Mouse (Mus musculus) embryo, embryonic 10 days (tissue): Measurements from ENCODE around the gene Palld.
A peak's percentile ranks its signal among the peaks of the same experiment; 100 is the strongest.

ENCODE experiments used
- DNase-seq: peaks from one replicate; pipeline ENCODE4 v3.0.0-alpha.2; 2015; ENCODE audit warnings: low spot score

Gene Palld

DNA sequence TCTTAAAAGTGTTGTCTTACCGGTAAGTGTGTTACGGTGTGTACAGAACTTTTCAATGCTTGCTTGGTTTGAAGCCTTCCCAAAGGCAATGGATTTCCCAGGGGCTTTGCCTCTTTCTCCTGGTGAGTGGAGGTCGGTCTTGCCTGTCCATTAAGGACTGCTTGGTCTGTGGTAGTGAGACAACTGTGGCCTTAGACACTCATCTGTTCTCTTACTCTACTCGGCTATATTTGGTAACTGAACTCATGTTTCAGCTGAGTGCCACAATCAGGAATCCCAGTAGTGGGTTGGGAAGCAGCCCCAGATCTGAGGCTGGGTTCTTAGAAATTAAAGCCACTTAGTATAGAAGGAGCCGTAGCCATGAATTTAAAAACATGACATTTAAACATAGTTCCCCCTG lies at the start of gene Palld:
Gene Palld (minus strand): TSS at position 170 of the 400 bp plus-strand sequence.
- DNase-seq: no peak

DNA sequence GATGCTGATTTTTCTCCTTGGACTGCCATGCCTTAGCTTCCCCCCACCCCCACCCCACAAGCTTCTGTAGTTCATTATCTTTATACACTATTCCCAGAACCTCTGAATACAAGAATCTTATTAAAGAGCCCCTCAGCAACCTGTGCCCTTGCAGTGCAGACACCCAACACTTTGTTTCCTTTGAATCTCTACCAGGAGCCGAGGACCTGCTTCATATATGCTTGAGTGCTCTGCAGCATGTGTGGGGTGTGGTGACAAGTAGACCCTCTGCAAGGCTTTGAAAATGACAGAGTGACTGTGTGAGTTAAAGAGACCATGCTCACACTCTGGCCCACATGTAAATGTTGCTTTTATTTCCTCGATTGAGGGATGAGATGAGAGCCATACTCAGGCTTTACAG lies 35.1 kb upstream of the Palld start:
- DNase-seq: no peak

DNA sequence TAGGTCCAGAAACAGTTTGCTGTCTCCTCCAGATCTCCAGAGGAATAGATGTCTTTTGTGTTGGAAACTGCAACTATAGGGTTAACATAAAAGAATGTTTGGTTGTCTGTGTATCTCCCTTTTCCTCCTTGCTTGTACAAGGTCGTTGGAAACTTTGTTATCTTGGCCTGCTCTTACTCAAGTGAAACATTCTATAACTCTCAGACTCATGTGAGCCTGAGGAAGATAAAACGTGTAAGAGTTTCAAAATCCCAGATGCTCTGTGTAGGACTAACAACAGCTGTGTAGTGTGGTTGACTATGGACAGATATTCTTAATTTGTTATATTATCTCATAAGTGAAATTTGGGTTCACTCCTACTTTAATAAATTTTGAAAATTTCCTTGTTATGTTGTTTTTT lies 30.8 kb upstream of the Palld start:
- no peak for DNase-seq

DNA sequence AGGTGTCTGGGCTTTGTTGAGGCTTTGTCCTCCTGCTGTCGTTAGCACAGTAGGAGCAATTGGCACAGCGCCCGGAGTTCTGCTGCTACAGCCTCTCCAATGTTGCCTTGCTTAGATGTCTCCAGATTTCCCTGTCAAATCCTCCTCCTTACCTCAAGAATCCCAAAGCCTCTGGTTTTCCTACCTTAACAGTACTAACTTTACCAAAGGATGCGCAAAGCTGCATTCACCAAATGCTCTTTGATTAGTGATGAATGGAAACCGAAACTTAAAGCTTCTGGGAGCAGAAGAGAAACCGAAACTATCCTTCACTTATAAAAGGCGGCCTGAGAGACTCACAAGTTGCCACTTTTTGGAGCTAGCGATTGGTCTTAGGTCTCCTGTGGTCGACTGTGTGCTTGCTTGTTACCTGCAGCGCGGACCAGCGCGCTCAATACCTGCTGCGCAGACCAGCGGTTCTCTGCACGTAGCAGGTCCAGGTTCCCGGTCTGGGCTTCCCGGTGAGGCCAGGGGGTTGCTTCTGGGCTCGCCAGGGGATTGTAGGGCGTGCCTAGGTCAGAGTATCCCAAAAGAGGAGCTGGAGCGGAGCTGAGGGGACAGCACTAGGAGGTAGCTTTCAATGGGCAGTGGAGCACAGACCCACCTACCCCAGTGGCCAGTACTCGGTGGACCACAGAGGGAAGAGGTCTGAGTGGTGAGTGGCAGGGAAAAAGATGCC lies 25.4 kb upstream of the Palld start, which contains the start of gene Ddx60:
Gene Ddx60 (plus strand): TSS at position 311 of the 718 bp plus-strand sequence.
- DNase-seq: no peak

DNA sequence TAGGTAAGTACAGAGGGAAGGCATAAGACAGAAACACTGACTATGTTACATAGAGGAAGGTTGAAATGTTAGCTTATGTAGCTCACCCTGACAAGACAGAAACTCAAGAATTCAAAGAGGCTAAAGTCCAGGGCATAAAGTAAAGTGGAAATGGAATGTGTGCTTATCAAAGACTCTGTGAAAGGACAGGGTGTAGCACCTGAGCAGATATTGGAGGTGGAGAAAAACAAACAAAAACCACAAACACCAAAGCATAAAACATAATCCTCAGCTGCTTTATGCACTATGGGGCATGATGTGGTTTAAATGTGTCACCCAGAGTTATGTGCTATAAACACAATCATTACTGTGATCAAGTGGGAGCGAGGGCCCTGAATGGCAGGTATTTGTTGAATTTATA lies 22.0 kb upstream of the Palld start:
- DNase-seq: no peak

DNA sequence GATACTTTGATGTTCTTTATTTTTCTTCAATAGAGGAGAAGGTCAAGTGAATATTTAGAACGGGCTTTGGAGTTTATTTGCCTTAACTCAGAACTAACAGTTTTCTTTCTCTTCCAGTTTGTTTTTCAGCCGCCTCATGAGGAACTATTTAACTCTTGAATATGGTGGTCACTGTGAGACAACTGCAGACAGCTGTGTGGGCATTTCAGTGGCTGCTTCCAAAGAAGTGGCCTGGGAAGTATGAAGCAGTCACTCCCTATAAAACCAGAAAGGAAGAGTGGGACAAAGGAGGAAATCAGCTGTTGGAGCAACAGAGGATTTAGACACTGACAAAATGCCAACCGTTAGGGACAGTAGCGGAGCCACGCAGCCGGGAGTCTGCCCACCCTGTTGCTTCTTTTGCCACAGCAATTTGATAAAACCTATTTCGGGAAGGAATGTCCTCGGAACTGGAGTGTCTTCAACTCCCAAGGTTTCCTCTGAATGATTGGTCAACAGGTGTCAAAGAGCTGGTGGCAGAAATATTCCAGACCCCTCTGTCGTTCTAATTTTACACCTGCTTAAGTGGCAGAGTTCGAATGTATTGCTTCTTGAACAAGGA lies 19.1 kb upstream of the Palld start:
- no peak for DNase-seq

DNA sequence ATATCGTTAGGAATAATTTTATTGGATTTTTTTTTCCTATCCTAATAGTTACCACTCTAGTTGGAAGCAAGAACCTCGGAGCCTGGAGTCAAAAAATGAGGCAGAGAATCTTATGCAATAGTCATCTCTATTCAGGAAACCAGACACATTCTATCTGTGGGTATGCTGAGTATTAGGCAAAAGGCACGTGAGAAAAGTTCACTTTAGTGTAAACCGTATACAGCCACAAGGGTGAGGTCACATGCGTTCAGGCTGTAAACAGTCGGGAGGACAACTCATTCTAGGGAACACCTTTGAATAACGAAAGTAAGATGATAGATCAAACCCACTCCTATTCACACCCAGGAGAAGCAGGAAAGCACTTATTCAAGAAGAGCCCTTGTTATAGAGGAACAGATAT lies 17.9 kb upstream of the Palld start:
- no peak for DNase-seq

DNA sequence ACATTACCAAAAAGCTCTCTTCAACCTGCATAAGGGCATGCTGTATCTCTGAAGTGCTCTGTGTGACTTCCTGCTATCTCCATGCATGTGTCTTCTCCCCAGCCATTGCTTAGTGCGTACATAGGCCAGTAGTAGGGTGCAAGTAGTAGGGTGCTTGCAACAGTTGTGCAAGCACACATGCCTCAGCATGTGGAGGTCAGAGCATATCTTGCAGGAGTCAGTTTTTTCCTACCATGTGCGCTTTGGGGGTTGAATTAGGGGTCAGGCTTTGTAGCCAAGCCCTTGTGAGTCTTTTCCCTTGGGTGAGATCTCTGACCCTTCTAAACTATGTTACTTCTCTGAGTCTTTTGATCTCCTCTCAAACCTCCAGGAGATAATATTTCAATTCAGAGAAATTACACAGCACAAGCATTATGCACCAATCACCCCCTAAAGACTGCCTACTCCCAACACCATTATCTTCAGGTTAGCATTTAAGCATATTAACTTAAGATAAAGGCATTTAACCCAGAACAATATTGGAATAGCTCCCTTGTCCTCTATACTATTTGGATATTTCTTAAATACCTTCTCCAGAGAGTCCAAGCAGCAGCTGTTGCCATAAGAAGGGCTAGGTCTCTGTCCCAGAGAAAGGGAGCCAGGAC lies 16.8 kb upstream of the Palld start:
- DNase-seq: no peak

DNA sequence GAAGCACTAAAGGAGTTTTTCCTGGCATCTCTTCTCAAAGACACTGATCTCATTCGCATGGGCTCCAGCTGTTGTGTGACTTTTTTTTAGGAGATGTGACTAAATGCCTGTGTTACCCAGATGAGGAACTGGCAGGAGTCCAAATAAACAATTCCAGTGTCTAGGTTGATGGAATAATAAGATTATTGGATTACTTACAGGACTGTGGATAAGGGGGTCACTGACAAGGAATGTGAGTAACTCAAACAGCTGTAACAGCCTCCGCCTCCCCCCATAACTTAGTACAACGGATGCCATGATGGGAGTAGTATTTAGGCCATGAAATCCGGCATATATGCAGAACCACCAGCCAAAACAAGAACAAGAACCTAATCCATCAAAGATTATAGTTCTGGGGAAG lies 14.8 kb upstream of the Palld start:
- DNase-seq: no peak

DNA sequence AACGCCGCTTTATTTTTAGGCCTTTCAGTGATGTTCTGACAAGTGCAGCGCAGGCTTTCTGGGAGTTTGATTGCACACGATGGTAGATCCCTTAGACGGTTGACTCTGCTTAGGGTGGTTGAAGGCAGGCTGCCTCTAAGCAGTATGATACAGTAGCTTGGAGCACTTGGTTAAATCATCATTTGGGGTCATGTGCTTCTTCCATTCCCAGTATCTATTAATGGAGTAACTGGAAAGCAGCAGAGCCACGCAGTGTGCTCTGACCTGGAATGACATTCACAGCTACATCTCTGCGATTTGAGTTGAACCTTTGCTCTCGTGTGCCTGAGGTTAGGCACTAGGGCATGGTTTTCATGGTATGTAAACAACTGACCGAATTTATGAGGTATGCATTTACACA lies 11.5 kb upstream of the Palld start:
- no peak for DNase-seq

DNA sequence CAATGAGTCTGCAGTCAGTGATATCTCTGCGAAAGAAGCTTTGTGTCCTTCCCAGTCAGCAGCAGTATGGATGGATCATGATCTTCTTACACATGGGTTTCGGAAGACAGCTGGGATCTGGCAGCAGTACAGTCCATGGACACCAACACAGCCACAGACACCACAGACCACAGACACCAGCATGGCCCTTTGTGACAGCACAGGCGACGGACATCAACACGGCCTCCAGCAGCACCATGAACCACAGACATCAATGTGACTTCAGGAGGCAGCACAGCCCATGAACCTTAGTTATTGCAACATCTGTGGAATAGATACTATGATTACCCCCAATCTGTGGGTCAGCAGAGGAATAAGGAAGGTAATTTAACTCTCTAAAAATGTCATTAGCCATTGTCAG lies 10.3 kb upstream of the Palld start:
- DNase-seq: no peak

DNA sequence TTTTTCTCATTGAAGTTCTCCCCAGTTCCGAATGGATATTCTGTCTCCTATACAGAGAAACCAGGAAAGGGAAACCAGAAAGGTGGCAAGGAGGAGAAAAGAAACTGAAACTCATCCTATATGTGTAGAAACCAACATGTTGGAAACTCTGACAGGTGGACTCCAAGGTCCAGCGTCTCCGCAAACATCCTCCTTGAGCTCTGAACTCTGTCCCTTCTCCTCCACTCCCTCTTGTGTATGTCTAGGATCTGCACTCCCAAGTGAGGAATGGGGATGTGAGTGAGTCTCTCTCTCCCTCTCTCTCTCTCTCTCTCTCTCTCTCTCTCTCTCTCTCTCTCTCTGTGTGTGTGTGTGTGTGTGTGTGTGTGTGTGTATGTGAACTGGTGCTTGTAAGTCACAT lies 6.8 kb upstream of the Palld start:
- DNase-seq: no peak

DNA sequence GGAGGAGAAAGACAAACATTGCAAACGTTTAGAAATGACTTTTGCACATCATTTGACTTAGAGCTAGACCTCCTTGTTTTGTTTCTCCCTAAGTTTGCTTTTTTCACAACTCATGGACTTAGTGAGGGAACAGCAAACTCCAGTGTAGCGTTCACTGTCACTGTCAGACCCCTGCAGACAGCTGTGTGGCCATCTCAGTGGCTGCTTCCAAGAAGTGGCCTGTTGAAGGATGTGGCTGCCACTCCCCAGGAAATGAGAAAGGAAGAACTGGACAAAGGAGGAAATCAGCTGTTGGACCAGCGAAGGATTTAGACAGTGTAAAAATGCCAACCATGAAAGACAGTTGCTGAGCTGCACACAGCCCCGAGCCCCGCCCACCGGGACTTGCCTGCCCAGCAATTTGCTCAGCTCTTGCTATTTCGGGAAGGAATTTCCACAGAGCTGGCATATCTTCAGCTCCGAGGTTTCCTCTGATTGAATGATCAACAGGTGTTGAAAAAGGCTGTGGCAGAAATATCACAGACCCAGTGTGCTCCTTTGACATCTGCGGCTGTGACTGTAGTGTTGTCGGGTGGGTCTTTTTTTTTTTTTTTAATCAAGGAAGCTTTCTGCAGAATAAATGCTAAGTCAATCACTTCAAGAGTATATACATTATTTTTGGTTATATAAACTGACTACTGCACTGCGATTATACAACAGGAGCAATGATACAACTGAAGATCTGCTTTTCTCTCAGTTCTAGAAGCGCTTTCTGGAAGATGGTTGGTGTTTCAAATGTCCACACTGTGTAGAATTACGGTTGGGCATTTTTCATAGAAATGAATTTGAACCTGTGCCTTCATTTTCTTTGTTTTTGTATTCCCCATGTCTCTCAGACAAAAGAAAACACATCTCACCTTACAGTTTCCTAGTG lies 6.1 kb upstream of the Palld start:
- peak; percentile 42 for DNase-seq

DNA sequence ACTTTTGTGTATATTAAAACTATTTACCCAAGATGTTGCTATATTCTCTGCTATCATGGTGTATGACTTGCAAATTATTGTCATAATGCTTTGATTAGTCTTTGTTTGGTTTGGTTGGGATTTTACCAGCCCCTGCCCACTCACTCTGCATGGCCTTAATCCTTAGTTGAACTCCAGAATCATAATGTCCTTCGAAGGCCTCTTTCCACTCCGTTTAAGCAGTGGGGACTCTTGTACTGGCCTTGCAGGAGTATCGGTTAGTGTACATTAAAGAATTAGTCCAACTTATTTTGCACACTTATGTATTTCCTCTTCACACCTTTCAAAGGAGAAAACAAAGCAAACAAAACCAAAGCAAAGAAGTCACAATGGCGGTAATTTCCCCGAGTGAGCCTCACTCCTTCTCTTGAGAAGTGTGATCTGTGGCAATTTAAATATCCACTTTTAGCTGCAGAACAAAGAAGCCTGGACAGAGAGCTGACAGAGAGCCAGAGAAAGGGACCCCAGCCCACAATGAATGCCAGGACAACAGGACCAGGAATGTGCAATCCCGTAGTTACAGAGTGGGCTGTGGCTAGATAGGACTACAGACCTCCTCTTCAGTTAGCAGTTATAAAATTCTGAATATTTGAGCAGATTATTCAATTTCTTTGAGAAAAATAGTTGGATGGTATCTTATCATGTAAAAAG lies 1.3 kb downstream of the Palld start:
- peak; percentile 30 for DNase-seq

DNA sequence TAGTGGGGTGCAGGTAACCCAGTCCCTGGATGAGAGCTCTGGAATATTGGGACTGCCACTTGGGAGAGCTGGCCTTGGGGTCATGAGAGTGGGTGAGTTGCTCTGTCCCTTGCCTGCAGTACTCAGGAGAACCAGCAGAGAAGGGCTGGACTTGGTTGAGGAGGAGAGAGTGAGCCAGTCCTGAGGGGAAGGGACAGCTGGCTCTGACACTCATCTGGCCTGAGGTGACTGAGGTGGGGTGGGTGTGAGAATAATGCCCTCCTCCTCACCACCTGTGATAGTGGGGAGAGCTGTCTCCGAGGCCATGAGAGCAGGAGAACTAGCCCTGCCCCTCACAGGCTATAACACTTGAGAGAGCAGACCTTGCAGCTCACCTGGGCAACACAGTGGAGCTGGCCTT lies 5.1 kb downstream of the Palld start:
- DNase-seq: no peak

DNA sequence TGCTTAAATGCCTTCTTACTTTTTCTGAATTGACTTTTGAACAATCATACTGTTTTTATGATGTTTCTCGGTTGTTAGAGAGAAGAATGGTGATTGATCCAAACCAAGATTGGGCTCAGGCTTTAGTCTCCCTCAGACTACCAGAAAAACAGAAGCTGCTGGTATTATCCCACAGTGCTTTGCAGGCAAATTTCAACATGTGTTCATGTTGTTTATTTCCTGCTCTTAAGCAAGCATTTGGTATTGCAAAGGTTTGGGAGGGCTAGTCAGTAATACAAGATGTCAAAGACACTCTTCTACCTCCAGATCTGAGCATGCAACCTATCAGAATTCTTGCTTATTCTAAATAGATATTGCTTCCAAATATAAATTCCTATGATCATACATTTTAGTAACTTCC lies 5.7 kb downstream of the Palld start:
- DNase-seq: no peak

DNA sequence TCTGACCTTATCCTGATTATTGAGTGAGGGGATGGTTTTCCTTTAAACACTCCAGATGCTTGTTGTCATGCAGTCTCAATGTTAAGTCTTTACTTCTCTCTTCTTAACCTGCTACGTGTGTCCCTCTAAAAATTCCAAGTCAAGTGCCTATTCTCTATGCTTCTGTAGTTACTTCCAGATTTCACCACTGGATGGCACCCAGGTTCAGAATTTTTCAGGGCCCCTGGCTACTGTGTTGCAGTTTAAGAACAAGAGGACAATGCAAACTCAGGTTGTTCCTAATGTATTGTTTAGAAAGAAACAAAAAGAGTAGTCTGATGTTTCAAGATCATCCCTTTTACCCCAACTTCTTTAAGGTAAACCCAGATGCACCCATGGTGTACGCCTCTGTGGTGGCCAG lies 8.4 kb downstream of the Palld start:
- peak; percentile 40 for DNase-seq

DNA sequence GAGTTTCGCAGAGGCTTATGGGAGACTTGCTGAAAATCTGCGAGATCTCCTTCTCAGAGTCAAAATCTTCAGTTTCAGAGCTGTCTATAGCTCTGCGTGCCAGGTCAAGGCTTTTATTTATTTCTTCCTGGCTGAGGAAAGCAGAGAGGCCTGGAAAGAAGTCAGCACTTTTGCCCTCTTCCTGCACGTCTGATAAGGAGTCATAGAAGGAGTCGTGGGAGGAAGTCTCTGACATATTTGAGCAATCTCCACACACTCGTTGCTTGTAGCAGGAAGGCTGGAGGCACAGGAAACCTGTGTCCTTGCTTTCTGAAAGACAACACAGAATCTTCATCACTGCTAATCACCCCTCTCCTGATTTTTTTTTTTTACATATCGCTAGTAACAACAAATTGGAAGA lies 24.9 kb downstream of the Palld start:
- DNase-seq: no peak

DNA sequence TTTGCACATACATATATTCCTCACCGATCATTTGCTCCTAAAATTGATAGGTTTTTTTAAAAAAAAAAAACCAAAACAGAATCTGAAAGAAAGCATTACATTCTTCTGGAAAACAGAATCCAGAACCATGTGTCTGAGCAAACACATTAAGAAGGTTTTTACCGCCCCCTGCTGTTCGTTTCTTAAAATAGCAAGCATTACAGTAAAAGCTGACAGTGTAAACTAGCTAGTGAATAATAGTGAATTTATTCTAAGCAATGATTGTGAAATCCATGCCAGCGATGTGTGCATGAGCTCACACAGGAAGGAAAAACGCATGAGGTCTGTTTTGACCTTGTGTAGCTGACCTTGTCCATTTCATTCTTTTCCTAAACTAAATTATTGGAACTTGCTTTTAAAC lies 27.2 kb downstream of the Palld start:
- peak; percentile 86 for DNase-seq

DNA sequence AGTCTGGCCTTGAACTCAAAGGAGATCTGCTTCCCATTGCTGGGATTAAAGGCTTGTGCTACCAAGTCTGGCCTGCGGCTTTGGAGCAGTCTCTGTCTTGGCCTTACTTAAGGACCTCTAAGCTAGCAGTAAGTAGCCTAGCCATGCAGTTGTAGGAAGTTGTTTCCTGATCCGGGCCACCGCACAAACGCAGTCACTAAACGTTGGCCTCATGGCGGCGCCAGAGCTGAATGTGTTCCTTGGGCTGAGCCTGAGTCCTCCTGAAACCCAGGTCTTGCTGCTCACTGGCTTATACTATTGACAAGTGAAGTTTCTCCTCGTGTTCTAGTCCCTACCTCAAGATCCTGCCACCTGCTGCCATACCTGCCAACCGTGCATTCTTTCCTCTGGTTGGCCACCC lies 28.5 kb downstream of the Palld start:
- DNase-seq: peak; percentile 58

DNA sequence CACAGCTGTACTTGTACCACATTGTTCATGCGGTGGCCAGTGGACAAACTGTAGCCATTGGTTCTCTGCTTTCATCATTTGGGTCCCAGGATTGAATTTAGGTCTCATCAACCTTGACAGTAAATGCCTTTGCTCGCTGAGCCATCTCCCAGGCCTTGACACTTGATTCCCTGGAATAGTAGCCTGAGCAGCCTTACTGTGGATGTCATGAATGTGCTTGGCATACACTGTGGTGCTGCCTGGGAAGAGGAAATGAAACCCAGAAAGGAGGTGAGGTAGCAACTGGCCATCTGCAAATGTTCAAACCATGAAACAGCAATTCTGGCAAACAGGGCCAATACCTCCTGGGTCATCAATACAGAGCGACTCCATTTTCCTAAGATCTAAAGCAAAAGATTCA lies 34.0 kb downstream of the Palld start:
- DNase-seq: no peak

DNA sequence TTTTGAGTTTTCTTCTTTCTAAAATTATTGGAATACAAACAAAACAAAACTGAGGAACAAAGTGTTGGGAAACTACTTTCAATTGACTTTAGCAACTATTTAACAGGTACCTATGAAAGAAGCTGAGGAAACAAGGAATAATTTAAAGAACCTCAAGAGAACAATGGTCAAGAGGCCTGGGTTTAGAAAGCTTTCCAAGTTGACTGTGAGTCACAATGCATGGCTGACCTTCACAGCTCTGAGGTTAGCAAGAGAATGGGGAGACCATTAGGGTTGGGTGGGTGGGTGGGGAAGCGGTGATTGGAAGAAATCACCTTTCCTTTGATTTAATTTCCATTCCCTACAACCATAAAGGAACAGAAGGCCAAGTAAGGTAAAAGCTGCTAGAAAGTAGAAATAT lies 35.6 kb downstream of the Palld start:
- DNase-seq: no peak
